Mouse (Mus musculus): ENCODE measurements around the gene Ppbp. TPM values are rescaled to one million over a fixed set of nuclear protein-coding genes. Genes with fewer than 3 reads are reported as not detected.

Gene Ppbp
- total and polyA plus RNA-seq, 2 experiments from 2014 or later, result 0.37 to 0.61 TPM

DNA sequence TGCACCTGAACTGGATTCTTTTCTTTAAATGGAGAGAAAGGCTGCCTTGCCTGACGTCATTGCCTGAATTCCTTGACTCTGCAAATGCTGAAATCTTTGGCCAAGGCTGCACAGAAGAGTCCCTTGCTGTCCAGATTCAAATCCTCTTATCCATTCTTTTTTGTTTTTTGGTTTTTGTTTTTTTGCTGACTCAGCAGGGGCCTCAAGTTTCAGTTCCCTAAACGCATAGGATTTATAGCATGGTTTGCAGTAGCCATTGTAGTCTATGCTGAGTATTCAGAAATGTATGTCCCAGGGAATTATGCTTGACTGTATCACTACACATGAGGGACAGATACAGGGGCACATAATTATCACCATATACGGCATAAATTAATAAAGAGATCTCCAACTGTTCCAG, 3.1 kb downstream of the Ppbp start:
- DNase-seq (ENCODE audit: low spot score) (no peak), ATAC-seq (no peak)
- 77% methylated on average over 3 of the region's 3 CpGs for WGBS
- TF ChIP-seq CTCF (IDR thresholded peaks at IDR 0.05; ENCODE audit: low read depth), result no peak
- Histone ChIP-seq H3K9me3 (ENCODE audit: low read length) (no peaks in the 10 kb centered on the region), H3K27ac (no peak overlapping the region), H3K36me3 (ENCODE audit: insufficient read depth, low read length) (no peaks in the 10 kb centered on the region), H3K27me3 (ENCODE audit: insufficient read depth, low read length) (no peaks in the 10 kb centered on the region), H3K4me1 (ENCODE audit: insufficient read depth, low read length) (no peaks in the 10 kb centered on the region), H3K4me2 (ENCODE audit: low read depth, low read length) (no peak overlapping the region), H3K4me3 (ENCODE audit: low read length) (no peak overlapping the region), H3K9ac (replicated peaks; ENCODE audit: low read length) (no peak overlapping the region)

GRCm38 (mm10) chr5:90771880-90772653, 3.7 kb downstream of the Ppbp start, which contains the start of gene Pf4:
TSS of gene Pf4 (plus strand) at chr5:90772435.
- Histone ChIP-seq H3K36me3 (ENCODE audit: insufficient read depth, low read length) (no peaks in the 10 kb centered on the region), H3K27me3 (ENCODE audit: insufficient read depth, low read length) (no peaks in the 10 kb centered on the region), H3K9ac (replicated peaks; ENCODE audit: low read length) (no peak within 1 kb of the TSS), H3K4me2 (ENCODE audit: low read depth, low read length) (no peak within 1 kb of the TSS), H3K27ac (no peak within 1 kb of the TSS), H3K9me3 (ENCODE audit: low read length) (no peaks in the 10 kb centered on the region), H3K4me3 (ENCODE audit: low read length) (no peak within 1 kb of the TSS), H3K4me1 (ENCODE audit: insufficient read depth, low read length) (no peaks in the 10 kb centered on the region)
- ATAC-seq, result no peak
- no peak for TF ChIP-seq CTCF (IDR thresholded peaks at IDR 0.05; ENCODE audit: low read depth)
- 89% methylated on average over 16 of the region's 16 CpGs for WGBS
- DNase-seq (ENCODE audit: low spot score), result no peak

GRCm38 (mm10) chr5:90775562-90775961, 7.2 kb downstream of the Ppbp start:
- H3K9ac ChIP-seq (replicated peaks; ENCODE audit: low read length), result no peak overlapping the region
- no peak for TF ChIP-seq CTCF (IDR thresholded peaks at IDR 0.05; ENCODE audit: low read depth)
- no peak overlapping the region for H3K4me3 ChIP-seq (ENCODE audit: low read length)
- no peaks in the 10 kb centered on the region for H3K36me3 ChIP-seq (ENCODE audit: insufficient read depth, low read length)
- no peak overlapping the region for H3K4me2 ChIP-seq (ENCODE audit: low read depth, low read length)
- no peak for ATAC-seq
- WGBS, result 90% methylated on average over 5 of the region's 5 CpGs
- no peak overlapping the region for H3K27ac ChIP-seq
- H3K27me3 ChIP-seq (ENCODE audit: insufficient read depth, low read length), result no peaks in the 10 kb centered on the region
- no peak for DNase-seq (ENCODE audit: low spot score)
- H3K4me1 ChIP-seq (ENCODE audit: insufficient read depth, low read length), result no peaks in the 10 kb centered on the region
- H3K9me3 ChIP-seq (ENCODE audit: low read length), result no peaks in the 10 kb centered on the region

GRCm38 (mm10) chr5:90777621-90778020, 9.3 kb downstream of the Ppbp start:
- DNase-seq (ENCODE audit: low spot score), result no peak

GRCm38 (mm10) chr5:90778856-90779255, 10.5 kb downstream of the Ppbp start:
- no peak overlapping the region for H3K4me3 ChIP-seq (ENCODE audit: low read length)
- no peaks in the 10 kb centered on the region for H3K27me3 ChIP-seq (ENCODE audit: insufficient read depth, low read length)
- no peaks in the 10 kb centered on the region for H3K9me3 ChIP-seq (ENCODE audit: low read length)
- WGBS, result 80% methylated on average over 6 of the region's 6 CpGs
- DNase-seq (ENCODE audit: low spot score) (no peak), ATAC-seq (no peak)
- no peak overlapping the region for H3K9ac ChIP-seq (replicated peaks; ENCODE audit: low read length)
- H3K27ac ChIP-seq, result no peak overlapping the region
- TF ChIP-seq CTCF (IDR thresholded peaks at IDR 0.05; ENCODE audit: low read depth), result no peak
- no peaks in the 10 kb centered on the region for H3K36me3 ChIP-seq (ENCODE audit: insufficient read depth, low read length)
- no peaks in the 10 kb centered on the region for H3K4me1 ChIP-seq (ENCODE audit: insufficient read depth, low read length)
- H3K4me2 ChIP-seq (ENCODE audit: low read depth, low read length), result no peak overlapping the region

More at GRCm38 (mm10) chr5:90777621-90778020, 9.3 kb downstream of the Ppbp start:
- TF ChIP-seq CTCF (IDR thresholded peaks at IDR 0.05; ENCODE audit: low read depth), result no peak
- H3K4me3 ChIP-seq (ENCODE audit: low read length), result no peak overlapping the region
- ATAC-seq, result no peak
- H3K9ac ChIP-seq (replicated peaks; ENCODE audit: low read length), result no peak overlapping the region
- H3K27me3 ChIP-seq (ENCODE audit: insufficient read depth, low read length), result no peaks in the 10 kb centered on the region
- no peaks in the 10 kb centered on the region for H3K4me1 ChIP-seq (ENCODE audit: insufficient read depth, low read length)
- H3K27ac ChIP-seq, result no peak overlapping the region
- H3K4me2 ChIP-seq (ENCODE audit: low read depth, low read length), result no peak overlapping the region
- 84% methylated on average over 10 of the region's 10 CpGs for WGBS
- H3K9me3 ChIP-seq (ENCODE audit: low read length), result no peaks in the 10 kb centered on the region
- H3K36me3 ChIP-seq (ENCODE audit: insufficient read depth, low read length), result no peaks in the 10 kb centered on the region

- DNase-seq (ENCODE audit: low spot score) (no peak), ATAC-seq (no peak)
- H3K27ac ChIP-seq, result no peak overlapping the region
- H3K4me1 ChIP-seq (ENCODE audit: insufficient read depth, low read length), result peaks cover 3% of the 10 kb centered on the region; the same call in 1 of the 2 replicates
- no peak overlapping the region for H3K4me2 ChIP-seq (ENCODE audit: low read depth, low read length)
- no peak overlapping the region for H3K4me3 ChIP-seq (ENCODE audit: low read length)
- no peaks in the 10 kb centered on the region for H3K27me3 ChIP-seq (ENCODE audit: insufficient read depth, low read length)
- WGBS, result 86% methylated on average over 3 of the region's 3 CpGs
- no peak for TF ChIP-seq CTCF (IDR thresholded peaks at IDR 0.05; ENCODE audit: low read depth)
- H3K9me3 ChIP-seq (ENCODE audit: low read length), result no peaks in the 10 kb centered on the region
- no peak overlapping the region for H3K9ac ChIP-seq (replicated peaks; ENCODE audit: low read length)
- H3K36me3 ChIP-seq (ENCODE audit: insufficient read depth, low read length), result no peaks in the 10 kb centered on the region
These were observed 15.4 kb downstream of the Ppbp start for GRCm38 (mm10) chr5:90783697-90784096.
